Mouse (Mus musculus) midbrain, embryonic 15.5 days (tissue): ENCODE measurements at regions not wholly inside any gene's neighbourhood (a gene's known extent, or its start where the extent isn't known, plus 50 kb on each side); places are given as distances from the start of the nearest gene placed in this dataset.

Experiments used
- ATAC-seq: fragments of 200-750 bp; cut with Nextera tagmentation; replicated peaks from 2 replicates; pipeline ENCODE4 v1.8.0; 2017; ENCODE audit warnings: moderate TSS enrichment
- H3K27ac ChIP-seq: fragments of 300-500 bp; sonication (generic); 2 replicates; pipeline ENCODE4 v1.5.1; 2015; ENCODE audit warnings: mild to moderate bottlenecking, inconsistent platforms
- H3K27me3 ChIP-seq: fragments of 300-500 bp; sonication (generic); replicated peaks from 2 replicates; pipeline ENCODE4 v1.6.1; 2015; ENCODE audit warnings: inconsistent platforms
- H3K36me3 ChIP-seq: fragments of 300-500 bp; sonication (generic); replicated peaks from 2 replicates; pipeline ENCODE4 v1.6.1; 2015; ENCODE audit warnings: inconsistent platforms
- H3K4me1 ChIP-seq: fragments of 300-500 bp; sonication (generic); 2 replicates; pipeline ENCODE4 v1.6.1; 2015; ENCODE audit warnings: inconsistent platforms
- H3K4me2 ChIP-seq: fragments of 300-500 bp; sonication (generic); 2 replicates; pipeline ENCODE4 v1.6.1; 2015; ENCODE audit warnings: inconsistent platforms, mild to moderate bottlenecking, moderate library complexity
- H3K4me3 ChIP-seq: fragments of 300-500 bp; sonication (generic); 2 replicates; pipeline ENCODE4 v1.5.1; 2015; ENCODE audit warnings: mild to moderate bottlenecking, inconsistent platforms
- H3K9ac ChIP-seq: fragments of 300-500 bp; sonication (generic); 2 replicates; pipeline ENCODE4 v1.6.1; 2015; ENCODE audit warnings: mild to moderate bottlenecking, inconsistent platforms
- H3K9me3 ChIP-seq: fragments of 300-500 bp; sonication (generic); 2 replicates; pipeline ENCODE4 v1.6.1; 2016; ENCODE audit warnings: inconsistent platforms
- WGBS: fragments of 180-500 bp; shearing (Covaris S2); methylation state at CpG from one replicate; pipeline ENCODE4 v1.1.7; 2015; ENCODE audit warnings: mixed read lengths; 5-methylcytosine and 5-hydroxymethylcytosine counted together

GRCm38 (mm10) chr16:25597435-25597834, 86.1 kb upstream of the Trp63 start:
- no peak for ATAC-seq
- Histone ChIP-seq H3K27me3 (no peaks in the 10 kb centered on the region), H3K36me3 (no peaks in the 10 kb centered on the region), H3K4me1 (no peaks in the 10 kb centered on the region), H3K4me2 (no peak overlapping the region), H3K9ac (no peak overlapping the region), H3K9me3 (no peaks in the 10 kb centered on the region), H3K4me3 (no peak overlapping the region), H3K27ac (no peak overlapping the region)
- WGBS: 79% methylated on average over 1 of the region's 1 CpGs

GRCm38 (mm10) chr16:25603121-25603520, 80.4 kb upstream of the Trp63 start:
- Histone ChIP-seq H3K4me1 (no peaks in the 10 kb centered on the region), H3K27me3 (no peaks in the 10 kb centered on the region), H3K4me2 (no peak overlapping the region), H3K27ac (no peak overlapping the region), H3K9me3 (no peaks in the 10 kb centered on the region), H3K9ac (no peak overlapping the region), H3K36me3 (no peaks in the 10 kb centered on the region), H3K4me3 (no peak overlapping the region)
- WGBS: 93% methylated on average over 2 of the region's 2 CpGs
- no peak for ATAC-seq

- Histone ChIP-seq H3K4me2 (no peak overlapping the region), H3K9me3 (no peaks in the 10 kb centered on the region), H3K4me3 (no peak overlapping the region), H3K27me3 (no peaks in the 10 kb centered on the region), H3K4me1 (no peaks in the 10 kb centered on the region), H3K9ac (no peak overlapping the region), H3K27ac (no peak overlapping the region), H3K36me3 (no peaks in the 10 kb centered on the region)
- no peak; the same call in 1 of the 2 replicates for ATAC-seq
- WGBS: 71% methylated on average over 4 of the region's 4 CpGs
Observed at GRCm38 (mm10) chr16:25615229-25615628, 68.3 kb upstream of the Trp63 start.

- Histone ChIP-seq H3K27me3 (no peaks in the 10 kb centered on the region), H3K9ac (no peak overlapping the region), H3K4me1 (no peaks in the 10 kb centered on the region), H3K4me3 (no peak overlapping the region), H3K4me2 (no peak overlapping the region), H3K27ac (no peak overlapping the region), H3K9me3 (no peaks in the 10 kb centered on the region), H3K36me3 (no peaks in the 10 kb centered on the region)
- ATAC-seq: no peak
Observed at GRCm38 (mm10) chr16:25615646-25616045, 67.9 kb upstream of the Trp63 start.

- Histone ChIP-seq H3K4me3 (no peak overlapping the region), H3K36me3 (no peaks in the 10 kb centered on the region), H3K9me3 (no peaks in the 10 kb centered on the region), H3K27me3 (no peaks in the 10 kb centered on the region), H3K4me1 (no peaks in the 10 kb centered on the region), H3K9ac (no peak overlapping the region), H3K27ac (no peak overlapping the region), H3K4me2 (no peak overlapping the region)
- no peak for ATAC-seq
- 89% methylated on average over 4 of the region's 4 CpGs for WGBS
Observed at GRCm38 (mm10) chr16:25618898-25619297, 64.7 kb upstream of the Trp63 start.

GRCm38 (mm10) chr16:25622651-25623050, 60.9 kb upstream of the Trp63 start:
- no peaks in the 10 kb centered on the region for H3K36me3 ChIP-seq
- no peak overlapping the region for H3K27ac ChIP-seq
- ATAC-seq: no peak
- no peaks in the 10 kb centered on the region for H3K9me3 ChIP-seq
- H3K4me1 ChIP-seq: no peaks in the 10 kb centered on the region
- WGBS: 83% methylated on average over 2 of the region's 2 CpGs
- H3K9ac ChIP-seq: no peak overlapping the region
- H3K27me3 ChIP-seq: no peaks in the 10 kb centered on the region
- no peak overlapping the region for H3K4me2 ChIP-seq
- H3K4me3 ChIP-seq: no peak overlapping the region

- Histone ChIP-seq H3K36me3 (no peaks in the 10 kb centered on the region), H3K4me1 (no peaks in the 10 kb centered on the region), H3K4me2 (no peak overlapping the region), H3K4me3 (no peak overlapping the region), H3K9me3 (no peaks in the 10 kb centered on the region), H3K27me3 (no peaks in the 10 kb centered on the region), H3K9ac (no peak overlapping the region), H3K27ac (no peak overlapping the region)
- WGBS: 86% methylated on average over 1 of the region's 1 CpGs
- no peak for ATAC-seq
Observed at GRCm38 (mm10) chr16:25623986-25624623, 59.5 kb upstream of the Trp63 start.

- ATAC-seq: no peak
- Histone ChIP-seq H3K4me2 (no peak overlapping the region), H3K4me1 (no peaks in the 10 kb centered on the region), H3K36me3 (no peaks in the 10 kb centered on the region), H3K27me3 (no peaks in the 10 kb centered on the region), H3K9me3 (no peaks in the 10 kb centered on the region), H3K9ac (no peak overlapping the region), H3K27ac (no peak overlapping the region), H3K4me3 (no peak overlapping the region)
- 76% methylated on average over 3 of the region's 3 CpGs for WGBS
Observed at GRCm38 (mm10) chr16:25629750-25630149, 53.8 kb upstream of the Trp63 start.

GRCm38 (mm10) chr16:25631139-25631716, 52.3 kb upstream of the Trp63 start:
- 52% methylated on average over 6 of the region's 6 CpGs for WGBS
- H3K27me3 ChIP-seq: no peaks in the 10 kb centered on the region
- peak; percentile 77; the same call in 1 of the 2 replicates for ATAC-seq
- H3K9me3 ChIP-seq: no peaks in the 10 kb centered on the region
- H3K27ac ChIP-seq: no peak overlapping the region
- H3K36me3 ChIP-seq: no peaks in the 10 kb centered on the region
- no peaks in the 10 kb centered on the region for H3K4me1 ChIP-seq
- no peak overlapping the region for H3K4me3 ChIP-seq
- H3K9ac ChIP-seq: no peak overlapping the region
- no peak overlapping the region for H3K4me2 ChIP-seq
